Mouse (Mus musculus) C2C12 (cell line): ENCODE measurements around the gene Igfals.

Experiments
- CTCF ChIP-seq: IDR thresholded peaks from one replicate; pipeline ENCODE4 v1.5.1; 2011; ENCODE audit not compliant: control insufficient read depth, insufficient read depth, insufficient read length
- MAX ChIP-seq: IDR thresholded peaks from one replicate; pipeline ENCODE4 v1.6.1; 2011; ENCODE audit warnings: mild to moderate bottlenecking, control low read depth
- USF1 ChIP-seq: IDR thresholded peaks from one replicate; pipeline ENCODE4 v1.6.1; 2011; ENCODE audit warnings: low read depth, mild to moderate bottlenecking, control low read depth, moderate library complexity

GRCm38 (mm10) chr17:24841133-24841532 is 24.7 kb upstream of the Igfals start:
- TF ChIP-seq CTCF (no peak), MAX (no peak), USF1 (no peak)
